Mouse (Mus musculus) heart, adult 8-10 months (tissue): ENCODE measurements at regions not wholly inside any gene's neighbourhood (a gene's known extent, or its start where the extent isn't known, plus 50 kb on each side); places are given as distances from the start of the nearest gene placed in this dataset.

Source experiments
- DNase-seq: peaks from one replicate; pipeline ENCODE4 v3.0.0; 2022; ENCODE audit warnings: low spot score

DNA sequence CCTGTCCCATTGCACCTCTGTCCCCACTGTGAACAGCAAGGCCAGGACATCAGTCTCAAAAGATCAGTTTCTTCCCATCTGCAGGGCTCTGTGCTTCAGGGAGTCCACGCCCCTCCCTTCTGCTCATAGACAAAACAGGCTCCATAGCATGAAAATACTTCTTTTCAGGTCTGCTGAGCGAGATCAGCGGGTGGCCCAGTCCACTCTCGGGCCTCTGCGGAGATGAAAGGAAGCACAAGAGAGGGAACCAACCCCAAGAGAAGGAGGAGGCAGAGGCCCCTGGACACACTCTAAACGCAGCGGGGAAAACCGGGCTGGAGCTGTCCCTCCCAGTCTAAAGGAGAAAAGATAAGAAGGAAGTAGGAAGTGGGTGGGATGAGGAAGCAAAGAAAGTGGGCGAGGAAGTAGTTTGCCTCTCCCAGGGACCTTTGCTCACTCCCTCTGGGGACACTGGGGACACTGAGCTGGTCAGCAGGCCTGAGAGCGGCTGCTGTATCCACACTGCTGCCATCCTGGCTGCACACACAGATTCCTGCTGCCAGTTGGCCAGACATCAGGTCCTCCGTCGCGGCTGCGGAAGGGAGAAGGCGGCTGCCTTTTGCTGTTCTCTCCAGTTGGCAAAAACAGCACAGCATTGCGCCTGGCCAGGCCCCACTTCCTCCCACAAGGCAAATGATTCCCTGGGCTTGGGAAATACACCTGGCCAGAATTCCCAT is 143.5 kb downstream of the Rybp start:
- DNase-seq = peak; percentile 86

GRCm38 (mm10) chr6:100141225-100141624 is 146.1 kb downstream of the Rybp start:
- DNase-seq = no peak

DNA sequence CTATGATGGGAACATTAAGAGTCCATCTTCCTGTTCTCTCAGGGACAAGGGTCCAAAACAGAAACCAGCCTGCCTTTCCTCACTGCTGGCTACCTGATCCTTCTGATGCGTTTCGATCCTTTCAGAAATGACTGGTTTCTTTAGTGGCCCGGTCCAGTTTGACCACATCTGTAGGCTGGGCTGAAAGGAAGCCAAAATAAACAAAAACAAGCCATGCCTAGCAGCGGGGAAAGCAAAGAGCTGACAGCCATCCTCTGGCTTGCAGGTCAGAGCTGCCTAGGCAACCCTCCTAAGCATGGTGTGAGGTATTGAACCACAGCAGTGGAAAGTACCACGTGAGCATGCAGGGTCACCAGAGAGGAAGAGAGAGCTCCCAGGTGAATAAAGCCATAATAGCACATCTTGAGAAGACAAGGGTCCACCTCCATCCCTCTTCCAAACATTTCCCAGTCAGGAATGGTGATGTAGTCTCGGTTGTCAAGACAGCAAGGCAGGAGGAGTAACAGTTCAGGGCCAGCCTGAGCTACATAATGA is 146.6 kb downstream of the Rybp start:
- DNase-seq = no peak

GRCm38 (mm10) chr6:100139809-100140208 is 147.5 kb downstream of the Rybp start:
- DNase-seq = no peak

DNA sequence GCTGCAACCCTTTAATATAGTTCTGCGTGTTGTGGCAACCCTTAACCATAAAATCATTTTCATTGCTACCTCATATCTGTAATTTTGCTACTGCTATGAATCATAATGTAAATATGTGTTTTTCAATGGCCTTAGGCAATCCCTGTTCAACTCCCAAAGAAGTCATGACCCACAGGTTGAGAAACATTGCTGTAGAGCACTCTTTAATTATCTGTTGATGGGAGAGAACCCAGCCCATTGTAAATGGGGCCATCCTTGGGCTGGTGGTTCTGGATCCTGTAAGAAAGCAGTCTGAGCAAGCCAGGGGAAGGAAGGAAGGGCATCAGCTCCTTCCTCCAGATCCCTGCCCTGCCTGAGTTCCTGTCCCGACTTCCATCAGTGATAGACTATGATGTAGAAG is 148.6 kb downstream of the Rybp start:
- no peak for DNase-seq

DNA sequence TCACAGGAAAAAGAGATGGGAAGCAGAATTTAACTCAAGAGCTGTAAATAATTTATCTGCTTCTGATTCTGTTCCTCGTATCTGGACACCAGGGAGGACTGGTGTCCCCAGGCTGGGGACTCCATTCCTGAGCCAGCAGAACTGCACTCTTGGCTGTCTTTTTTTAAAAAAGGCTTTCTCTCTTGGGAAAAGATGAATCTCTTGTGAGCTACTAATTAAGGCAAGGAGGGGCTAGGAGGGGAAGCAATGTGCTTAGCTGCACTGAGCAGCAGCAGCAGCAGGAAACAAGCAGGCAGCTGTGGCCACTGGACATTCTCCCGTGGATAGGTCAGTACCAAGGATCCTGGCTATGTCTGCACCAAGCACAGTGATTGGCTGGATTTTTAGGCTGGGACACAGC is 152.1 kb downstream of the Rybp start:
- DNase-seq = no peak

- DNase-seq = no peak
Measured at GRCm38 (mm10) chr6:100133970-100134369, 153.3 kb downstream of the Rybp start.

DNA sequence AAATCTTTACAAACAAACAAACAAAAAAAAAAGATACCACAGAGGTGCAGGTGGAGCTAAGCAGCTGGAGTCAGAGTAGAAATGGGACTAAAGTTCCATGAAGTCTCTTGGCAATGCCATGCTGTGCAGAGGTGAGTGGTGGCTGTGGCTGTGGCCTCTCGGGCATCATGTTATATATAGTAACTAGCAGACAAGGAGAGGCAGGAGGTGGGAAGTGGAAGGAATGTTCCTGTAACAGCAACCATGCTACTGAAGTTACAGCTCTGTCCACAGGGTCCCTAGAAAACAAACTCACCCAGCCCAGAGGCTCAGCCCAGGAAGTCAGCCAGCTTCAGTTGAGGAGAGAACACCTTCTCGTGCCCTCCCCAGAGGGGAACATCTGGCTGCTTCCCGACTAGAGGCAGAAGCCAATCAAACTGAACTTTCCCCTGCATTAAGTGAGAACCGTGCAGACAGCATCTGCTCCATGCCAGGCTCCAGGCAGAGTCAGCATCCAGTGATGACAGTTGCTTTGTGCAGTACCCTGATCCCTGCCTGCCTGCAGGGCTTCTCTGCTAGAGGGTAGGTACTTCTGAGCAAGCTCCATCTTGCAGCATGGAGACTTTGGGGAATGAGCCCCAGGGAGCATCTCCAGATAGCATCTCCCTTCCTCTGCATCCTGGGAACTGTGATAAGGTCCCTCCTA is 154.2 kb downstream of the Rybp start:
- DNase-seq = no peak

DNA sequence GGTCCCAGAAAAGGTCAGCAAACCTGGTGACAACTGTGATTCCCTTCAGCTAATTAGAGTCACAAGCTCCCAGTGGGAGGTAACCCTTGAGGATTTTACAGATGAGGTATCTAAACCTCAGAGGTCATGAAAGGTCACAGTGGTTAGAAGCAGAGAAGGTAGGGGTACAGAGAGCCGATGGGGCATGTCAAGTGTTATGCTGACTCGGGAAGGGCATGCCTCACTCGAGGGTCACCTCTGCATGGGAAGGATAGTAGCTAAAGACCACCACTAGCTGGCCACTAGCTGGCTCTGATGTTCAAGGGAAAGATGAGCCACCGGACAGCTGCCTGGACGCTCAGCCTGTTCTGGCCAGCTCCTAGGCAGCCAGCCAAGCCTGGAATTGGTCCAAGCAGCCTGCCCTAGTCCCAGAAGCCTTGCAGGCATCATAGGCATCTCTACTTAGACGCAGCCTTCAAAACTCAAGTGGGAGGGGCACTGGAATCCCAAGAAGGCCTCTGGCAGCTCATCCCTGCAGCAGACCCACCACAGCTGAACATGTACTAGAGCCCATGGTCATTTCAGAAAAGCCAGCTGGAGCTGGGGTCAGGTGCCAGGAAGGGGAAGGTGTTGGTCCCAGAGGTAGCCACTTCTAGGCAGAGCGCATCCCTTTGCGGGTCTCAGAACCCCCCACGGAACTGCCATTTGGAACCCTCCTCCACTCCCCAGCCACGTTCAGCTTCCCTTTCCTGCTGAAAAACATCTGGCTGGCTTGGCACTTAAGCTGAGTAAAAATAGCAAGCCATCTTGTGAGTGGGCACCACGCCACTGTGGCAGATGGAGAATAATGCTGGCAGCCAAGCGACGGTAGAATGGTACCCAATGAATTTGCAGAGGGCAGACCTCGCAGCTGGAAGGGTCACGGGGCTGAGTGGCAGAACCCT is 159.8 kb downstream of the Rybp start:
- DNase-seq = peak; percentile 75

DNA sequence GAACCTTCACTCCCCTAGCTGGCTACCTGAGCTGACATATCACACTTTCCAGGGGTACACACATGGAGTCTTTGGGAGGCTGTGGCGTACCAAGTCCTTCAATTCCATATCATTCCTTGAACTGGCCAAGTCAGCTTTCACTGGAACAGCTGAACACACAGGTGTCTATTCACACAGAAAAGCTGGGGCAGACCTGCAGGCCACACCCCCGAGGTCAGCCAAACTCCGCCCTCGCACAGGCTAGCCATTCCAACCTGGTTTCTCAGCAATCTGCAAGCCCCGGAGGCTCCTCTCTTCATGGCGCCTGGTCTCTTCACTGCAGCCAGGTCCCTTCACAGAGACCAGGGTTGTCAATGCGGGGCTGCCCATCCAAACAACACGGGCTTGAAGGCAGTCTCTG is 160.5 kb downstream of the Rybp start:
- no peak for DNase-seq

GRCm38 (mm10) chr6:100126326-100126725 is 161.0 kb downstream of the Rybp start:
- no peak for DNase-seq

- no peak for DNase-seq
Measured at GRCm38 (mm10) chr6:100121240-100121639, 166.0 kb downstream of the Rybp start.

DNA sequence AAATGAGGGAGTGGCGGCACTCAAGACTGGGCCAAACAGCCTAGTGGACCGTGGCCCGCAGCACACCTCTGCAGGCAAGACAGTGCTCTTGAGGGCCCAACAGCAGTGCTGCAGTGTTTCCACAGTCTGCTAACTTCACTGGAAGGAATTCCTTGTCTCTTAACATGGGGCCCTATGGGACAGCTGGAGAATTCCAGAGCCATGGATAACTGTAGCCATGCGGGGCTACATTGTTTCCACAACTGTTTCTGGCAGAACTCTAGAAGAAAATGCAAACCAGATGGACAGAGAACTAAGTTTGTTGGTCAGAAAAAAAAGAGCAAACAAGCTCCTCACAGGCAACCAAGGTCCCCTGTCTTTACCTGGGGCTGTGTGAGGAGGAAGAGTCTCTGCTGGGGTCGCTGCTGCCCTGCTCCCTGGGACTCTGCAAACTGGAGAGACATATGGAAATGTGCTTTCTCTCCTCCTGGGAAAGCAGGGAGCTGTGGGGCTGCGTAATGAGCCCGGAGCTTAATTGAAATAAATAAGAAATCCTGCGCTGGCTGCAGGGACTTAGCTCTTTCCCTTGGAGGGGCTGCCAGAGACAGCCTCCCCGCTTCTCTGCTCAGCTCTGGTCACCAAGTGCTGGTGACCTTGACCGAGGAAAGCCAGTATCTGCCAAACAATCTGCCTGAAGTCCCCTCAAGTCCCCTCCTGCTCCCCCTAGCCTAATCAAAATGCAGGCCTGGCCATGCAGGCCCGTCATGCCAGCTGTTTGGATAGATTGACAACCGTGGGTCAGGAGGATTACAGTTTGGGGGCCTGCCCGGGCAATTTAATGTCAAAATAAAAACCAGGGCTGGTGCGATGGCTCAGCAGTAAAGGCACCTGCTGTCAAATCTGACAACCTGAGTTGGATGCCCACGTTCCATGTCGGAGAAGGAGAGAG is 167.0 kb downstream of the Rybp start:
- DNase-seq = no peak

DNA sequence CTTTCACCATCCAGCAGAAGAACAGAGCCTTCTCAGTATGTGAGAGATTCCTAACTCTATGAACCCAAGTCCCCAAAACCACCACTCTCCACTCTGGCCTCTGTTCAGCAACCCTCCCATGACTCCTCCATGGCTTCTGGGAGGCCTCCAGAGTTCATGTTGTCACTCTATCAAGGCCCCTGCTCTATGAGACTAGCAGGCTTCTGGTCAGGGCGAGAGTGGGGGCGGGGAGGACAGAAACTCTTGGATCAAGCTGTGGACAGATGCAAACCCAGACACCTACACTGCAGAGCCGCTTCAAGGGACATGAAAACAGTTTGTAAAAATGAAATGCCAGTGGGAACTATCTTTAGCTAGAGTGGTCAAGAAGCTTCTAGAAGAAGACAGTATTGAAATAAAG is 170.2 kb downstream of the Rybp start:
- no peak for DNase-seq

DNA sequence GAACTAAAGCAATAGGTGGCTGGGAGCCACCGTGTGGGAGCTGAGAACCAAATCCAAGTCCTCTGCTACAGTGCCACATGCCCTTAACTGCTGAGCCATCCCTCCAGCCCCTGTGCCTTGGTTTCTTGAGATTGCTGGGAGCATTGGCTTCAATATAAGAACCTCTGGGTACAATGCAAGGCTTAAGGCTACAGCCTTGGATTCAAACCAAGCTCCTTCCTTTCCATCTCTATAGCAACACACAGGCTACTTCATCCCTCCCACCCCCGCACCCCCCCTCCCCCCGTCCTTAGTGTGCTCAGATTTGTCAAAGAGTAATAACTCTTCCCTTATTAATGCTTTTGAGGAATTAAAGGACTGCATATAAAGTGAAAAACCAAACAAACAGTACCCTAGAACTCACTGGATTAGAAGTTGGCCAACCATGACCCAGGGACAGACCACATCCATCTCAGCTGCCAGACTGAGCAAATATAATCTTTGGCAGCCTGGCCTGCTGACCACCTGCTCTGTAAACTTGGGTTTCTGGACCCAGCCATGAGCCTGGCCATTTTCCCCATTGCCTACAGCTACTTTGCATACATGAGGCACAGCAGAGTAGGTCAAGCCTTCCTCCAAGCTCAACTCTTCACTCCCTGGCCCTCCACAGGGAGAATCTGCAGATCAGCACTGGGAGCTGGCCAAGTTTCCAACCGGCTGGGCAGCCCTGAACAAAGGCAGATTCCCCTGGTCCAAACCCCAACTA is 173.7 kb downstream of the Rybp start:
- no peak for DNase-seq

DNA sequence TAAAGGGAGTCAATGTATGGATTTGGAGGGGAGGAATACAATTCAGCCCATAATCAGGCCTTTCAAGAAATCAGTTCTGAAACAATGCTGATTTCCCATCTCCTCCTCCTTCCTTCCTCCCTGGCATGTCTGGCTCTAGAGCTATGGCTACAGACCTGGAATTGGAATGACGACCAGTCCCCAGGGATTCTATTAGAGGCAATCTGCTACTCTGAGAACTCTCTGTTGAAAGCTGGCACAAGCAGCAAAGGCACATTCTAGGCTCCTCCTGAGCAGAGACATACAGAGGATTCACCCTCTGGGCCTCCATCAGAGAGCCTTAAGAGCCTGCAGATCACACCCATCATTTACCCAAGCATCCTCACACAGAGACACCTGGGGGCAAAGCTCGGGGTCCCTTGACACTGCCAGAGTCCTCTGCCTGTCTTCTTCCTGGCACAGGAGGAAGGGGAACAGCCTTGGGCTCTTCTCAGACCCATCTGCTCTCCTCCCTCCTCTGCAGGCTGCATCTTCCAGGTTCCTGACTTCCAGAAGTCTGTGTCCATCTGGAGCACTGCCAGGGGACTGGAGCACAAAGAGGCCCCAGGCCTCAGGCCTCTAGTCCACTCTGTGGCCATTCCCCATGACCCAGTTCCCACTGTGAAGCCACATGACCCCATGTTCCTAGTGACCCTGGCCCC is 176.2 kb downstream of the Rybp start:
- DNase-seq = peak; percentile 32

DNA sequence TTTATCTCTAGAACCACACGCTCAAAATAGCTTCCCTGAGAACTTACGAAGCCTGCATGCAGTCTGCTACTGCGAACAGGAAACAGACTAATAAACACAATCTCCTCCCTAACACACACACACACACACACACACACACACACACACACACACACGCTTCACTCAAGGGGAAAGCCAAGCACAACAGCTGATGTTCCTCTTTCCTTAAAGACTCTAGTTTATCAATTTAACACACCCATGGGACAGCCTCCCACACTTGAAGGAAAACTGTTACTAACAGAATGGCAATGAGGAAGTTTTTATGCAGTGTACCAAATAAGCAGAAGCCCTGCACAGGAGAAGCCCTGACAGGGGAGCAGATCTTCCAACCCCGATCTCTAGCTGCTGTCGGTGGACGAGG is 177.3 kb downstream of the Rybp start:
- DNase-seq = peak; percentile 65

DNA sequence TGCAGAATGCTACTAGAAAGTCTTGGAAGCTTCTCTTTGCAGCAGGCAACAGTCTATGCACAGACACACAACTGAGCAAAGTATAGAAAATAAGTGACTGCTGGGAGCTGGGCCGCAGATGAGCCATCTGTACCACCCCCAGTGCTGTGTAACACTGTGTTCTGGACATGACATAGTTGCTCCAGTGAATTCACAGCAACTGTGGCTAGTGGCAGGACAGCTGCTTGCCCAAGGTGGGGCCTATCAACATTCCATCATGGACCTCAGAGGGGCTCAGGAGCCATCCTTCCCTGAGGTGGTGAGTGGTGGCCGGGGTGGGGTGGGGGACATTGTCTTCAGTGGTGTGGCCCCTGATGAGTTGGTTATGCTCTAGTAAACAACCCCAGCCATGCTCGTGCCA is 177.9 kb downstream of the Rybp start:
- DNase-seq = no peak

DNA sequence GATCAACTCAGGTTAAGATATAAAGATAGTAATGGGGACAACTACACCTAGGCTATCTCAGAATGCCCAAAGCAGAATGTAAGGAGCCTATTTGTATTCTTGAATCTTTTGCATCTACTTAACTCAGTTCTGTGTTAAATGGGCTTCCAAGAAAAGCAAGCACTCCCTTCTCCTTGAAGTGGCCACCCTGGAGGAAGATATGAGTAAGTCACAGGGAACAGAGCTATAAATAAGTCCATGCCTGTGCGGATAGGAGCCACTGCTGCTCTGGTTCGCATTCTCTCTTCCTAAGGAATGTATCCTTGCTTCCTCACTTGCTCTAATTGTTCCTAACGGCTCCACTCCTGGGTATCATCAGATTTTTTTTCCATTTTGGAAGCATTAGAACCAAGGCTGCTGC is 179.8 kb downstream of the Rybp start:
- DNase-seq = no peak

GRCm38 (mm10) chr6:100107066-100107465 is 180.2 kb downstream of the Rybp start:
- DNase-seq = no peak
